Mouse (Mus musculus) macrophage (primary cell): ENCODE results near the gene Fxyd3. TPM values are rescaled to one million over a fixed set of nuclear protein-coding genes. Genes with fewer than 3 reads are reported as not detected.
A peak's percentile ranks its signal among the peaks of the same experiment; 100 is the strongest.

Experiments used
- H3K27ac ChIP-seq: fragments of 350-480 bp; formaldehyde crosslinking; 2 replicates; pipeline ENCODE4 v1.9.0; 2021
- H3K36me3 ChIP-seq: fragments of 350-480 bp; formaldehyde crosslinking; 2 replicates; pipeline ENCODE4 v1.9.0; 2021; ENCODE audit errors: inconsistent target
- H3K4me3 ChIP-seq: fragments of 350-480 bp; formaldehyde crosslinking; 2 replicates; pipeline ENCODE4 v1.9.0; 2021; ENCODE audit errors: inconsistent target
- H3K79me2 ChIP-seq: fragments of 350-480 bp; formaldehyde crosslinking; 2 replicates; pipeline ENCODE4 v1.9.0; 2021; ENCODE audit errors: inconsistent target
- WGBS: methylation state at CpG from one replicate; pipeline ENCODE4 v1.1.7; 2026; ENCODE audit warnings: inconsistent platforms; ENCODE audit not compliant: missing documents; 5-methylcytosine and 5-hydroxymethylcytosine counted together
- polyA plus RNA-seq: library from polyadenylated mRNA; stranded (reverse); fragments of 250-400 nt; gene quantifications from 3 replicates; pipeline ENCODE4 v1.2.4, GENCODE M21; 2018; ENCODE audit warnings: inconsistent platforms

The Fxyd3 gene
- polyA plus RNA-seq, 1 experiment from 2014 or later = not detected

DNA sequence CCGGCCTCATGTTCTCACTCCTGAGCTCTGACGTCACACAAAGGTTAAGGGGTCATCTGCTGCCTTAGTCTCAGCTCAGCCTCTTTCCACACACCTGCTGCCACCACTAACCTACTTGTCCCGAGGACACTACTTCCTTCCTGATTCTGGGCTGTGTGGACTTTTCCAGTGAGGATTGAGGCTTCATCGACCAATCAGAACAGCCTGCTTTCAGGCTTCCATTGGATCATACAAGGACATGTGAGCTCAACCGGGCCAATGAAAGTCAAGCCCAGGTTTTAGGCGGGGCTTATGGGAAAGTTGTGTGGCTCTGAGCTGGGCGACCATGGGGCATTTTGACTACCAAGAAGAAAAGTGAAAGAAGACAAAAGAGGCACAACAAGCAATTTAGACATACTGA lies 39.6 kb downstream of the Fxyd3 start:
- 50% methylated on average over 7 of the region's 7 CpGs for WGBS
- Histone ChIP-seq H3K27ac (peak overlapping the region; percentile 52), H3K79me2 (peaks cover 55% of the 10 kb centered on the region), H3K36me3 (peaks cover 21% of the 10 kb centered on the region; the same call in 1 of the 2 replicates), H3K4me3 (peak overlapping the region; percentile 4; the same call in 1 of the 2 replicates)

- no peak overlapping the region for H3K4me3 ChIP-seq
- peak overlapping the region; percentile 83; the same call in 1 of the 2 replicates for H3K27ac ChIP-seq
- WGBS = 87% methylated on average over 11 of the region's 11 CpGs
- H3K36me3 ChIP-seq = peaks cover 21% of the 10 kb centered on the region; the same call in 1 of the 2 replicates
- peaks cover 39% of the 10 kb centered on the region for H3K79me2 ChIP-seq
Measured at GRCm38 (mm10) chr7:31035291-31035690, 41.2 kb downstream of the Fxyd3 start.

DNA sequence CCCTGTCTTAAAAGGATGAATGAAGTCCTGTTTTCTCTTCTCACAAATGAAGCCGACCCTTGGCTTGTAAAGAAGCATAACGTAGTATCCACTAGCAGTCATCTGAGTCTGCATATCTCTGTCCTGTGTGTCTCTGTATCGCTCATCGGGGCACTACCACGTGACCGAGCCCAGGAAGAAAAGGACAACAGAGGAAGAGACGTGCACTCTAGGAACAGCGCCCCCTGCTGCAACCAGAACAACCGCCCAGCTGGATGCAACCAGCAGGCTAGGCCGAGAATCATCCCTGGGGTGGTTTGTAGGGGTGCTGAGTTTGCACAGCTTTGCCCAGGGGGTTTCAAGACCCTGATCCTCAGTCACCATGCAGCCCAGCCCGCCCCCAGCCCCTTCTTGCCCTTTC lies 41.7 kb downstream of the Fxyd3 start:
- H3K27ac ChIP-seq = peak overlapping the region; percentile 83
- peaks cover 34% of the 10 kb centered on the region for H3K79me2 ChIP-seq
- 54% methylated on average over 11 of the region's 11 CpGs for WGBS
- no peak overlapping the region for H3K4me3 ChIP-seq
- peaks cover 21% of the 10 kb centered on the region; the same call in 1 of the 2 replicates for H3K36me3 ChIP-seq

- Histone ChIP-seq H3K27ac (peak overlapping the region; percentile 83), H3K4me3 (no peak overlapping the region), H3K79me2 (peaks cover 22% of the 10 kb centered on the region), H3K36me3 (peaks cover 11% of the 10 kb centered on the region; the same call in 1 of the 2 replicates)
- 27% methylated on average over 9 of the region's 9 CpGs for WGBS
Measured at GRCm38 (mm10) chr7:31033409-31034165, 42.9 kb downstream of the Fxyd3 start.

GRCm38 (mm10) chr7:31031731-31032130 lies 44.8 kb downstream of the Fxyd3 start:
- H3K36me3 ChIP-seq = peaks cover 10% of the 10 kb centered on the region; the same call in 1 of the 2 replicates
- H3K79me2 ChIP-seq = peaks cover 11% of the 10 kb centered on the region; the same call in 1 of the 2 replicates
- H3K27ac ChIP-seq = peak overlapping the region; percentile 83
- H3K4me3 ChIP-seq = no peak overlapping the region
- WGBS = 0% methylated on average over 5 of the region's 7 CpGs

DNA sequence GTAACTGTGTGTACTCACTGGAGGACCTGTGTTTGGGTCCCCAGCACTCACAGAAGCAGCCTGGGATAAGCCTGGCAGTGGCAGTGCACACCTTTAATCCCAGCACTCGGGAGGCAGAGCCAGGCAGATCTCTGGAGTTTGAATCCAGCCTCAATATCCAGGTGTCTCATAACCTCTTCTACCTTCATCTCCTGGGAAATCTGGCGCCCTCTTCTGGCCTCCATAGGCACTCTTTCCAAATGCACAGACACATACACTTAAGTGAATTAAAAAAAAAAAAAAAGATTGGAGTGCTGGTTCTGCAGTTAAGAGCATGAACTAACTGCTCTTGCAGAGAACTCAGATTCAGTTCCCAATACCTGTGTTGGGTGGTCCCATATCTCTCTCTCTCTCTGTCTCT lies 45.8 kb downstream of the Fxyd3 start:
- Histone ChIP-seq H3K36me3 (peaks cover 7% of the 10 kb centered on the region; the same call in 1 of the 2 replicates), H3K79me2 (0 out of 2 replicates have a peak, but pooled peaks cover under 1% of the 10 kb centered on the region), H3K4me3 (no peak overlapping the region), H3K27ac (no peak overlapping the region)
- WGBS = 90% methylated on average over 2 of the region's 2 CpGs

GRCm38 (mm10) chr7:31028609-31029008 lies 47.9 kb downstream of the Fxyd3 start:
- WGBS = 77% methylated on average over 8 of the region's 8 CpGs
- Histone ChIP-seq H3K36me3 (no peaks in the 10 kb centered on the region), H3K4me3 (no peak overlapping the region), H3K79me2 (no peaks in the 10 kb centered on the region), H3K27ac (no peak overlapping the region)

Other genes with a start within 250 kb of the Fxyd3 start
- gene Ffar3, start 220.5 kb downstream of the Fxyd3 start, polyA plus RNA-seq = not detected in 3 replicates
- gene Ffar1, start 215.1 kb downstream of the Fxyd3 start, polyA plus RNA-seq = not detected in 3 replicates
- 15.6 to 31.6 TPM (median 22.5 TPM) in 3 replicates for gene Cd22, start 196.4 kb downstream of the Fxyd3 start, polyA plus RNA-seq
- 0.43 to 1.9 TPM (median 0.78 TPM) in 3 replicates for gene Mag, start 161.8 kb downstream of the Fxyd3 start, polyA plus RNA-seq
- not detected in 3 replicates for gene Hamp2, start 152.0 kb downstream of the Fxyd3 start, polyA plus RNA-seq
- not detected in 3 replicates for gene Hamp, start 132.7 kb downstream of the Fxyd3 start, polyA plus RNA-seq
- gene Usf2, start 119.9 kb downstream of the Fxyd3 start, polyA plus RNA-seq = 95.7 to 263 TPM (median 152 TPM) in 3 replicates
- gene Lsr, start 103.2 kb downstream of the Fxyd3 start, polyA plus RNA-seq = 0.29 to 2.2 TPM (median 0.38 TPM) in 3 replicates
- gene Fam187b, start 102.9 kb downstream of the Fxyd3 start, polyA plus RNA-seq = 0.21 to 0.26 TPM in 2 of 3 replicates, not detected in the other
- gene Fxyd5, start 34.2 kb downstream of the Fxyd3 start, polyA plus RNA-seq = 662 to 1,499 TPM (median 1,028 TPM) in 3 replicates
- not detected in 3 replicates for gene Fxyd7, start 25.2 kb downstream of the Fxyd3 start, polyA plus RNA-seq
- not detected in 3 replicates for gene Fxyd1, start 19.5 kb downstream of the Fxyd3 start, polyA plus RNA-seq
- 0.14 to 0.27 TPM (median 0.22 TPM) in 3 replicates for gene Lgi4, start 17.4 kb downstream of the Fxyd3 start, polyA plus RNA-seq
- 0.36 to 5.0 TPM (median 0.59 TPM) in 3 replicates for gene Hpn, start 38.6 kb upstream of the Fxyd3 start, polyA plus RNA-seq
- 6.4 to 26.6 TPM (median 13.9 TPM) in 3 replicates for gene Scn1b, start 50.3 kb upstream of the Fxyd3 start, polyA plus RNA-seq
- gene Gramd1a, start 79.2 kb upstream of the Fxyd3 start, polyA plus RNA-seq = 30.4 to 56.1 TPM (median 32.6 TPM) in 3 replicates
- not detected in 3 replicates for gene Scgb2b2, start 213.8 kb upstream of the Fxyd3 start, polyA plus RNA-seq
- gene Scgb1b2, start 215.1 kb upstream of the Fxyd3 start, polyA plus RNA-seq = not detected in 3 replicates